Mouse (Mus musculus): ENCODE data around the gene Fibcd1. TPM values are rescaled to one million over a fixed set of nuclear protein-coding genes. Genes with fewer than 3 reads are reported as not detected.

Gene Fibcd1
- polyA plus RNA-seq, 1 experiment from 2014 or later, result 5.0 TPM

GRCm38 (mm10) chr2:31808410-31809357 is 37.1 kb downstream of the Fibcd1 start:
- H3K9ac ChIP-seq, result peak overlapping the region; percentile 50
- peaks cover 47% of the 10 kb centered on the region for H3K4me1 ChIP-seq (replicated peaks; ENCODE audit: control insufficient read depth, insufficient read depth, low read length)
- DNase-seq (ENCODE audit: low spot score) (peak; percentile 29), ATAC-seq (ENCODE audit: low FRiP score) (no peak)
- H3K4me3 ChIP-seq (replicated peaks; ENCODE audit: low read length), result no peak overlapping the region
- WGBS, result 29% methylated on average over 28 of the region's 28 CpGs
- H3K9me3 ChIP-seq (ENCODE audit: control insufficient read depth, low read length), result no peaks in the 10 kb centered on the region
- H3K4me2 ChIP-seq (replicated peaks), result no peak overlapping the region
- H3K36me3 ChIP-seq (replicated peaks; ENCODE audit: control insufficient read depth, insufficient read depth), result peaks cover 9% of the 10 kb centered on the region
- peak overlapping the region; percentile 1; the same call in 1 of the 2 replicates for H3K27ac ChIP-seq
- no peaks in the 10 kb centered on the region for H3K27me3 ChIP-seq (ENCODE audit: control insufficient read depth, insufficient read depth, low read length)

GRCm38 (mm10) chr2:31806639-31807382 is 39.0 kb downstream of the Fibcd1 start:
- WGBS, result 11% methylated on average over 9 of the region's 9 CpGs
- Histone ChIP-seq H3K4me1 (replicated peaks; ENCODE audit: control insufficient read depth, insufficient read depth, low read length) (peaks cover 47% of the 10 kb centered on the region), H3K9me3 (ENCODE audit: control insufficient read depth, low read length) (no peaks in the 10 kb centered on the region), H3K27ac (peak overlapping the region; percentile 73), H3K36me3 (replicated peaks; ENCODE audit: control insufficient read depth, insufficient read depth) (peaks cover 27% of the 10 kb centered on the region), H3K4me3 (replicated peaks; ENCODE audit: low read length) (no peak overlapping the region), H3K4me2 (replicated peaks) (peak overlapping the region; percentile 10; the same call in 1 of the 2 replicates), H3K27me3 (ENCODE audit: control insufficient read depth, insufficient read depth, low read length) (no peaks in the 10 kb centered on the region), H3K9ac (no peak overlapping the region)
- ATAC-seq (ENCODE audit: low FRiP score) (peak; percentile 52; the same call in 1 of the 2 replicates), DNase-seq (ENCODE audit: low spot score) (peak; percentile 50)

GRCm38 (mm10) chr2:31803480-31803879 is 42.3 kb downstream of the Fibcd1 start:
- H3K36me3 ChIP-seq (replicated peaks; ENCODE audit: control insufficient read depth, insufficient read depth), result peaks cover 61% of the 10 kb centered on the region

GRCm38 (mm10) chr2:31802811-31803210 is 43.0 kb downstream of the Fibcd1 start:
- no peak for ATAC-seq (ENCODE audit: low FRiP score)
- peaks cover 67% of the 10 kb centered on the region for H3K36me3 ChIP-seq (replicated peaks; ENCODE audit: control insufficient read depth, insufficient read depth)
- WGBS, result 94% methylated on average over 8 of the region's 8 CpGs

More at GRCm38 (mm10) chr2:31803480-31803879, 42.3 kb downstream of the Fibcd1 start:
- Histone ChIP-seq H3K27me3 (ENCODE audit: control insufficient read depth, insufficient read depth, low read length) (no peaks in the 10 kb centered on the region), H3K4me2 (replicated peaks) (no peak overlapping the region), H3K27ac (no peak overlapping the region), H3K9me3 (ENCODE audit: control insufficient read depth, low read length) (no peaks in the 10 kb centered on the region), H3K9ac (no peak overlapping the region), H3K4me1 (replicated peaks; ENCODE audit: control insufficient read depth, insufficient read depth, low read length) (peaks cover 25% of the 10 kb centered on the region), H3K4me3 (replicated peaks; ENCODE audit: low read length) (no peak overlapping the region)
- 87% methylated on average over 14 of the region's 14 CpGs for WGBS
- no peak for ATAC-seq (ENCODE audit: low FRiP score)
- DNase-seq (ENCODE audit: low spot score), result no peak

GRCm38 (mm10) chr2:31801416-31801815 is 44.4 kb downstream of the Fibcd1 start:
- peaks cover 81% of the 10 kb centered on the region for H3K36me3 ChIP-seq (replicated peaks; ENCODE audit: control insufficient read depth, insufficient read depth)

More at GRCm38 (mm10) chr2:31802811-31803210, 43.0 kb downstream of the Fibcd1 start:
- Histone ChIP-seq H3K27me3 (ENCODE audit: control insufficient read depth, insufficient read depth, low read length) (no peaks in the 10 kb centered on the region), H3K4me1 (replicated peaks; ENCODE audit: control insufficient read depth, insufficient read depth, low read length) (peaks cover 19% of the 10 kb centered on the region), H3K9me3 (ENCODE audit: control insufficient read depth, low read length) (no peaks in the 10 kb centered on the region), H3K27ac (no peak overlapping the region), H3K4me2 (replicated peaks) (no peak overlapping the region), H3K4me3 (replicated peaks; ENCODE audit: low read length) (no peak overlapping the region), H3K9ac (no peak overlapping the region)
- no peak for DNase-seq (ENCODE audit: low spot score)

DNA sequence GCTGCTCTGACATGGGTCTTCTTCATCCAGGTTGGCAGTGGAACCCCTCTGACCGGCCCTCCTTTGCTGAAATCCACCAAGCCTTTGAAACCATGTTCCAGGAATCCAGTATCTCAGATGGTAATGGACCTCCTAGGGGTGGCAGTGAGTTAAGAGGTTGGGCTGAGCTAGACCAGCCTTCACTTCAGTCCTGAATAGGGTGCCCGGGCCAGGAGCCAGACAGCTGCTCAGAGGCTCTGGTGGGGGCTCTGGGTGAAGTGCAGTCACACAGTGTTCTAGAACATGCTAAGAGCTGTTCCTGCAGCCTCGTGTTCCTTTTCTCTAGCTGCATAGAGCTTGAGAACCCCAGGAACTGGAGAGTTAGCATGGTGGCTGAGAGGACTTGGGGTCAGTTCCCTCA is 48.9 kb downstream of the Fibcd1 start:
- no peak for ATAC-seq (ENCODE audit: low FRiP score)
- no peak overlapping the region for H3K9ac ChIP-seq
- no peak overlapping the region for H3K4me2 ChIP-seq (replicated peaks)
- 83% methylated on average over 3 of the region's 3 CpGs for WGBS
- H3K4me3 ChIP-seq (replicated peaks; ENCODE audit: low read length), result no peak overlapping the region
- H3K27me3 ChIP-seq (ENCODE audit: control insufficient read depth, insufficient read depth, low read length), result no peaks in the 10 kb centered on the region
- no peak for DNase-seq (ENCODE audit: low spot score)
- H3K9me3 ChIP-seq (ENCODE audit: control insufficient read depth, low read length), result no peaks in the 10 kb centered on the region
- no peak overlapping the region for H3K27ac ChIP-seq
- peaks cover 87% of the 10 kb centered on the region for H3K36me3 ChIP-seq (replicated peaks; ENCODE audit: control insufficient read depth, insufficient read depth)
- H3K4me1 ChIP-seq (replicated peaks; ENCODE audit: control insufficient read depth, insufficient read depth, low read length), result no peaks in the 10 kb centered on the region

More at GRCm38 (mm10) chr2:31801416-31801815, 44.4 kb downstream of the Fibcd1 start:
- Histone ChIP-seq H3K4me2 (replicated peaks) (no peak overlapping the region), H3K27ac (no peak overlapping the region), H3K4me1 (replicated peaks; ENCODE audit: control insufficient read depth, insufficient read depth, low read length) (peaks cover 5% of the 10 kb centered on the region; the same call in 1 of the 2 replicates), H3K9ac (no peak overlapping the region), H3K4me3 (replicated peaks; ENCODE audit: low read length) (no peak overlapping the region), H3K27me3 (ENCODE audit: control insufficient read depth, insufficient read depth, low read length) (no peaks in the 10 kb centered on the region), H3K9me3 (ENCODE audit: control insufficient read depth, low read length) (no peaks in the 10 kb centered on the region)
- 89% methylated on average over 9 of the region's 9 CpGs for WGBS
- no peak for DNase-seq (ENCODE audit: low spot score)
- no peak for ATAC-seq (ENCODE audit: low FRiP score)

DNA sequence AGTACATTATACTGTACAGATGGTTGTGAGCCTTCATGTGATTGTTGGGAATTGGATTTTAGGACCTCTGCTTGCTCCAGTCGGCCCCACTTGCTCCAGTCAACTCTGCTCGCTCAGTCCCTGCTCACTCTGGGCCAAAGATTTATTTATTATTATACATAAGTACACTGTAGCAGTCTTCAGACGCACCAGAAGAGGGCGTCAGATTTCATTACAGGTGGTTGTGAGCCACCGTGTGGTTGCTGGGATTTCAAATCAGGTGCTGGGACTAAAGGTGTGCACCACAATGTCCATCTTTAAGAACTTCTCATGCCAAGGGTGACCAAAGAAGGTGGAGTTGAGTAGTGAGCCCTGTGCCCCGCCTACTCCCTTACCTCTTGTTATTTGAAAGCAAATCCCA is 53.2 kb downstream of the Fibcd1 start:
- peaks cover 67% of the 10 kb centered on the region for H3K36me3 ChIP-seq (replicated peaks; ENCODE audit: control insufficient read depth, insufficient read depth)

DNA sequence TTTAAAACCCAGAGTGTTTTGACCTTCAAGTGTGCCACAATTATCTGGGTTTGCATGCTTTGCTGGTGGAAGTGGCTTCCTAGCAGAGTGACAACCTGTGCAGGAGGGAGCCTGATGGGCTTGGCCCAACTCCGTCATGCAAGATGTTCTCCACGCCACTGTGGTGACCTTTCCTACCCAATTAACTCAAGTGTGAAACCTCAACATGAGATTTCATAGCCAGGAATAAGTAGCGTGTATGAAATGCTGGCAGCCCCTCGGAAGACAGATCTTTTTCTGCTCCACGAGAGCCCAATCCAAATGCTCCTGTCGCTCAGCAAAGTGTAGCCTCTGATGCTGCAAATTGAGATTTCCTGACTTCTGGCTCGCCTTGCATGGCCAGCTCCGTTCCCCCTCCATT is 54.5 kb downstream of the Fibcd1 start:
- no peak overlapping the region for H3K4me3 ChIP-seq (replicated peaks; ENCODE audit: low read length)
- DNase-seq (ENCODE audit: low spot score) (no peak), ATAC-seq (ENCODE audit: low FRiP score) (no peak)
- no peak overlapping the region for H3K27ac ChIP-seq
- H3K4me2 ChIP-seq (replicated peaks), result no peak overlapping the region
- H3K9me3 ChIP-seq (ENCODE audit: control insufficient read depth, low read length), result no peaks in the 10 kb centered on the region
- no peak overlapping the region for H3K9ac ChIP-seq
- WGBS, result 78% methylated on average over 8 of the region's 8 CpGs
- H3K4me1 ChIP-seq (replicated peaks; ENCODE audit: control insufficient read depth, insufficient read depth, low read length), result no peaks in the 10 kb centered on the region
- peaks cover 62% of the 10 kb centered on the region for H3K36me3 ChIP-seq (replicated peaks; ENCODE audit: control insufficient read depth, insufficient read depth)
- no peaks in the 10 kb centered on the region for H3K27me3 ChIP-seq (ENCODE audit: control insufficient read depth, insufficient read depth, low read length)

More for the DNA sequence above, 53.2 kb downstream of the Fibcd1 start:
- H3K4me3 ChIP-seq (replicated peaks; ENCODE audit: low read length), result no peak overlapping the region
- ATAC-seq (ENCODE audit: low FRiP score) (no peak), DNase-seq (ENCODE audit: low spot score) (no peak)
- H3K9me3 ChIP-seq (ENCODE audit: control insufficient read depth, low read length), result no peaks in the 10 kb centered on the region
- 86% methylated on average over 6 of the region's 6 CpGs for WGBS
- no peaks in the 10 kb centered on the region for H3K4me1 ChIP-seq (replicated peaks; ENCODE audit: control insufficient read depth, insufficient read depth, low read length)
- H3K9ac ChIP-seq, result no peak overlapping the region
- H3K27ac ChIP-seq, result no peak overlapping the region
- H3K4me2 ChIP-seq (replicated peaks), result no peak overlapping the region
- no peaks in the 10 kb centered on the region for H3K27me3 ChIP-seq (ENCODE audit: control insufficient read depth, insufficient read depth, low read length)

DNA sequence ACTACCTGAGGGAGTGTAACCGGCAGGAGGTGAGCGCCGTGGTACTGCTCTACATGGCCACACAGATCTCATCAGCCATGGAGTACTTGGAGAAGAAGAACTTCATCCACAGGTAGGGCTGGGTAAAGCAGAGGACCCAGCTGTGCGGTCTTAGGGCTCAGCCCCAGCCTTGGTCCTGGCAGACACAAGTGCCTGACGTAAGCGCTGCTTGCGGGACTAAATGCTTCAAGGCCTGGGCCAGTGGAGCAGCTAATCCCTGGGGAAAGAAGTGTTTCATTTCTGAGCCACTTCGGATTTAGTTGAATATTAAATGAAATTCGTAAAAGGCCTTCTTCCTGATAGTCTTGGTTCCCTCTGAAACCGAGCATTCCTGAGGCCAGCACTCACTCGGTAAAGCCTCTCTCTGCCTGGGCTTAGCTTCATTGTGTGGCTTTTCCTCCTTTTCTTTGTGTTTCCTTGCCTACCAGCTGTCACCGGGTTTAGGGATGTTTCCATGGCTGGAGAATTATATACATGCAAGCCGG is 55.0 kb downstream of the Fibcd1 start:
- Histone ChIP-seq H3K4me1 (replicated peaks; ENCODE audit: control insufficient read depth, insufficient read depth, low read length) (no peaks in the 10 kb centered on the region), H3K4me3 (replicated peaks; ENCODE audit: low read length) (no peak overlapping the region), H3K27me3 (ENCODE audit: control insufficient read depth, insufficient read depth, low read length) (no peaks in the 10 kb centered on the region), H3K4me2 (replicated peaks) (no peak overlapping the region), H3K9me3 (ENCODE audit: control insufficient read depth, low read length) (no peaks in the 10 kb centered on the region), H3K36me3 (replicated peaks; ENCODE audit: control insufficient read depth, insufficient read depth) (peaks cover 63% of the 10 kb centered on the region), H3K27ac (0 out of 2 replicates have a peak overlapping the region, but pooled peaks have one; percentile 0), H3K9ac (no peak overlapping the region)
- 76% methylated on average over 13 of the region's 13 CpGs for WGBS
- no peak for DNase-seq (ENCODE audit: low spot score)
- ATAC-seq (ENCODE audit: low FRiP score), result no peak
